Mouse (Mus musculus) limb, embryonic 11.5 days (tissue): Measurements from ENCODE around the gene Rasl2-9. TPM values are rescaled to one million over a fixed set of nuclear protein-coding genes. Genes with fewer than 3 reads are reported as not detected.

Experiments used
- ATAC-seq: fragments of 200-750 bp; cut with Nextera tagmentation; 2 replicates; pipeline ENCODE4 v1.8.0; 2017; ENCODE audit warnings: low read depth; ENCODE audit not compliant: insufficient number of reproducible peaks, low FRiP score, low TSS enrichment
- DNase-seq: peaks from one replicate; pipeline ENCODE4 v3.0.0-alpha.2; 2015; ENCODE audit warnings: low spot score
- H3K27ac ChIP-seq: fragments of 300-500 bp; sonication (generic); replicated peaks from 2 replicates; pipeline ENCODE4 v1.5.1; 2014; ENCODE audit warnings: low read depth, mild to moderate bottlenecking, low read length
- H3K27me3 ChIP-seq: fragments of 300-500 bp; sonication (generic); 2 replicates; pipeline ENCODE4 v1.6.1; 2014; ENCODE audit warnings: mild to moderate bottlenecking, low read length, mixed read lengths; ENCODE audit not compliant: control insufficient read depth, insufficient read depth
- H3K36me3 ChIP-seq: fragments of 300-500 bp; sonication (generic); 2 replicates; pipeline ENCODE4 v1.6.1; 2014; ENCODE audit warnings: mild to moderate bottlenecking, low read length, moderate library complexity, mixed read lengths; ENCODE audit not compliant: control insufficient read depth, insufficient read depth
- H3K4me1 ChIP-seq: fragments of 300-500 bp; sonication (generic); 2 replicates; pipeline ENCODE4 v1.6.1; 2014; ENCODE audit warnings: low read length, mixed read lengths; ENCODE audit not compliant: control insufficient read depth, insufficient read depth
- H3K4me2 ChIP-seq: fragments of 300-500 bp; sonication (generic); 2 replicates; pipeline ENCODE4 v1.6.1; 2014; ENCODE audit warnings: low read depth, mild to moderate bottlenecking, moderate library complexity; ENCODE audit not compliant: severe bottlenecking
- H3K4me3 ChIP-seq: fragments of 300-500 bp; sonication (generic); 2 replicates; pipeline ENCODE4 v1.5.1; 2014; ENCODE audit warnings: low read depth, low read length
- H3K9ac ChIP-seq: fragments of 300-500 bp; sonication (generic); 2 replicates; pipeline ENCODE4 v1.6.1; 2014; ENCODE audit warnings: mild to moderate bottlenecking, low read length
- H3K9me3 ChIP-seq: fragments of 300-500 bp; sonication (generic); 2 replicates; pipeline ENCODE4 v1.6.1; 2016; ENCODE audit warnings: low read length; ENCODE audit not compliant: control insufficient read depth
- WGBS: fragments of 180-500 bp; shearing (Covaris S2); extraction: QIAGEN DNeasy Blood & Tissue Kit; methylation state at CpG from one replicate; pipeline ENCODE4 v1.1.7; 2014; 5-methylcytosine and 5-hydroxymethylcytosine counted together
- polyA plus RNA-seq: library from polyadenylated mRNA; unstranded; fragments of >200 nt; fragmentation: Nextera tagmentation; extraction: Ambion mirVana; gene quantifications from 2 replicates; pipeline ENCODE4 v1.2.1, GENCODE M21; 2014

The Rasl2-9 gene
- polyA plus RNA-seq, 1 experiment from 2014 or later, result 0.29 TPM

DNA sequence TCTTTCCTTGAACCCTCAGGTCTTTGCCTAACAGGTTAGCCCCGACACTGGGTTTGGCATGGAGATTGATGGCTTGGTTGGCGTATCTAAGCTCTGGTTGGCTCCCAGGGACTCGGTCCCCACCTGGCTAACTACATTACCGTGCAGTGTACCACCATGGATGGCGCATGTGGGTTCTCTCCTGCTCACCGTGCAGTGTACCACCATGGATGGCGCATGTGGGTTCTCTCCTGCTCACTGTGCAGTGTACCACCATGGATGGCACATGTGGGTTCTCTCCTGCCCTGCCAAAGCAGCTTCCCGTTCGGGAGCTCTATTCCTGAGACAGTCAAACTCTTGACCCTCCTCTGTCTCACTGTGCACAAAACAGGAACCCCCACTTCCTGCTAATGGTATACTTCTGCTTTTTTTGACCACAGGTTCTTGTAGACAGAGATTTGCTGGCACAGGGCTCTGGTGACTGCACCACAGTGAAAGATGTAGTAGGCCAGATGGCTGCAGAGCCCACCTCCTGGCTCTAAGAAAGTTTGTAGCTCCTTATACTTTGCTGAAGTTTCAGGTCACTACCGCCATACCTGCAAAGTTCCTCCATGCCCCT is 24.6 kb downstream of the Rasl2-9 start:
- H3K27ac ChIP-seq, result no peak overlapping the region
- H3K36me3 ChIP-seq, result peaks cover 13% of the 10 kb centered on the region
- H3K27me3 ChIP-seq, result no peaks in the 10 kb centered on the region
- no peak overlapping the region for H3K4me2 ChIP-seq
- no peaks in the 10 kb centered on the region for H3K9me3 ChIP-seq
- no peaks in the 10 kb centered on the region for H3K4me1 ChIP-seq
- H3K4me3 ChIP-seq, result no peak overlapping the region
- ATAC-seq (no peak), DNase-seq (no peak)
- 89% methylated on average over 10 of the region's 10 CpGs for WGBS
- no peak overlapping the region for H3K9ac ChIP-seq

DNA sequence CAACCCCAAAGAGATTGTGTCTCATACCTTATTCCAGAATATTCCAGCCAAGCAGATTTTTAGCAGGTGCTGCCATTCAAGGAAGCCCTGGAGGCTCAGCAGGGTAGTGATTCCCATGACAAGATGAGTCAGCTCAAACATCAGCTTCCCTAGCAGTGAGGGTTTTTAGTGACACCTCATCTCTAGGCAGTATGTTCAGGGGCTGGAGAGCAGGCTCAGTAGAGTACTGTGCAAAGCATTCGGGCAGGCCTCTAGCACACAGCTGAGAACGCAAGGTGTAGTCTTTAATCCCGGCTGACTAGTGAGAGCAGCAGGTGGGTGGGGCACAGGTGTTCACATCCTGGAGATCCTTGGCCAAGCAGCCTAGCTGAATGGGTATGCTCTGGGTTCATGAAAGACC is 26.0 kb downstream of the Rasl2-9 start:
- 86% methylated on average over 3 of the region's 3 CpGs for WGBS
- ATAC-seq, result no peak
- H3K4me1 ChIP-seq, result no peaks in the 10 kb centered on the region
- H3K9ac ChIP-seq, result no peak overlapping the region
- DNase-seq, result no peak
- H3K27ac ChIP-seq, result no peak overlapping the region
- no peaks in the 10 kb centered on the region for H3K27me3 ChIP-seq
- no peaks in the 10 kb centered on the region; the same call in 1 of the 2 replicates for H3K9me3 ChIP-seq
- H3K4me2 ChIP-seq, result no peak overlapping the region
- no peak overlapping the region for H3K4me3 ChIP-seq
- H3K36me3 ChIP-seq, result peaks cover 26% of the 10 kb centered on the region

DNA sequence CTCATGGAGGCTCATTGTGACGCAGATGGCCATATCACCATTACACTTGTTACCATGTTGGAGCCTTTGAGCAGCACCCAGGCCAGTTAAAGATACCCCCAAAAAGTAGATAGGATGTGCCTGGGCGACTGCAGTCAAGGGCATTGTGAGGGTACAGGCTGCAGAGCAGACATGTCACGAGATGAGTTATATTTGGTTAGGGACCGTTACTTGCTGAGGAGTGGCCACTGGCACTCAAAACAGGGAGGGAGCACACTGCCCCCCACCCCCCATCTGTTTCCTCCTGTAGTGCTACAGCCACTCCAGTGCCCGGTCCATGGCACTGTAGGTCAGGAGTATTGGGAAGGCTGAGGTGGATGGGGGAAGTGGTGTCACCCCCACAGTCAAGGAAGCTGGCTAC is 27.0 kb downstream of the Rasl2-9 start:
- ATAC-seq, result no peak
- no peaks in the 10 kb centered on the region; the same call in 1 of the 2 replicates for H3K9me3 ChIP-seq

GRCm38 (mm10) chr7:5092831-5093510 is 32.8 kb downstream of the Rasl2-9 start:
- H3K36me3 ChIP-seq, result peaks cover 33% of the 10 kb centered on the region
- no peaks in the 10 kb centered on the region for H3K4me1 ChIP-seq
- H3K9me3 ChIP-seq, result no peaks in the 10 kb centered on the region; the same call in 1 of the 2 replicates
- H3K27ac ChIP-seq, result no peak overlapping the region
- DNase-seq (no peak), ATAC-seq (no peak)
- no peaks in the 10 kb centered on the region for H3K27me3 ChIP-seq
- no peak overlapping the region for H3K9ac ChIP-seq
- no peak overlapping the region for H3K4me3 ChIP-seq
- 86% methylated on average over 20 of the region's 21 CpGs for WGBS
- no peak overlapping the region for H3K4me2 ChIP-seq

More for the DNA sequence above, 27.0 kb downstream of the Rasl2-9 start:
- Histone ChIP-seq H3K36me3 (peaks cover 32% of the 10 kb centered on the region), H3K4me3 (no peak overlapping the region), H3K27ac (no peak overlapping the region), H3K27me3 (no peaks in the 10 kb centered on the region), H3K4me2 (no peak overlapping the region), H3K4me1 (no peaks in the 10 kb centered on the region), H3K9ac (no peak overlapping the region)
- 92% methylated on average over 5 of the region's 5 CpGs for WGBS
- DNase-seq, result no peak

GRCm38 (mm10) chr7:5092381-5092780 is 33.4 kb downstream of the Rasl2-9 start:
- Histone ChIP-seq H3K9ac (no peak overlapping the region), H3K36me3 (peaks cover 29% of the 10 kb centered on the region), H3K9me3 (no peaks in the 10 kb centered on the region; the same call in 1 of the 2 replicates), H3K27ac (no peak overlapping the region), H3K27me3 (no peaks in the 10 kb centered on the region), H3K4me1 (no peaks in the 10 kb centered on the region), H3K4me2 (no peak overlapping the region), H3K4me3 (no peak overlapping the region)
- ATAC-seq (no peak), DNase-seq (no peak)
- 82% methylated on average over 6 of the region's 6 CpGs for WGBS

DNA sequence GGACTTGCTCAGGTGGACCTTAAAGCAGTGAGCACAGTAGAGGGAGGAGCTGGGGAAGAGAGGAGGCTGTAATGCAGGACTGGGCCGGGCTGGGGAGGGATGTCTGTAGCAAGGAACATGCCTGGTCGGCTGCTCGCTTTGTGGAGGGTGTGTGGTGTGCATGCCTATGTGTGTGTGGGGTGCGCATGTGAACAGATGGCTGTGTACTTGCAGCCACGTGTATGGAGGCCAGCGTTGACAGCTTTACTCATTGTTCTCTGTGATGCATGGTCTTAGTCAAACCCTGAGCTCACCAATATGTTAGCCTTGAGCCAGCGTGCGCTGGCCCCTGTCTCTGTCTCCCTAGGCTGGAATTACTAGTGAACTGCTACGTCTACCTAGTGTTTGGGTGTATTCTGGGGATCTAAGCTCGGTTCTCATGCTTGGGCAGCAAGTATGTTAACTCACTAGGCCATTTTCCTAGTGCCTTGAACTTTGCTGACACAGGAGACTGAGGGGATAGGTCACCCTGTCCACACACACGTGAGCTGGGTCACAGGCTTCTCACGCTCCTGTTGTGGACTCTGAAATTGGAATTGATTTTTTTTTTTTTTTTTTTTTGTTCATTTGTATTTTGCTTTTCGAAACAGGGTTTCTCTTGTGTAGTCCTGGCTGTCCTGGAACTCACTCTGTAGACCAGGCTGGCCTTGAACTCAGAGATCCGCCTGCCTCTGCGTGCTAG is 34.6 kb downstream of the Rasl2-9 start:
- 91% methylated on average over 15 of the region's 15 CpGs for WGBS
- H3K4me1 ChIP-seq, result no peaks in the 10 kb centered on the region
- H3K36me3 ChIP-seq, result peaks cover 34% of the 10 kb centered on the region
- H3K27ac ChIP-seq, result no peak overlapping the region
- no peaks in the 10 kb centered on the region; the same call in 1 of the 2 replicates for H3K9me3 ChIP-seq
- no peak for DNase-seq
- no peak overlapping the region for H3K9ac ChIP-seq
- no peak overlapping the region for H3K4me2 ChIP-seq
- H3K27me3 ChIP-seq, result no peaks in the 10 kb centered on the region
- no peak for ATAC-seq
- no peak overlapping the region for H3K4me3 ChIP-seq

DNA sequence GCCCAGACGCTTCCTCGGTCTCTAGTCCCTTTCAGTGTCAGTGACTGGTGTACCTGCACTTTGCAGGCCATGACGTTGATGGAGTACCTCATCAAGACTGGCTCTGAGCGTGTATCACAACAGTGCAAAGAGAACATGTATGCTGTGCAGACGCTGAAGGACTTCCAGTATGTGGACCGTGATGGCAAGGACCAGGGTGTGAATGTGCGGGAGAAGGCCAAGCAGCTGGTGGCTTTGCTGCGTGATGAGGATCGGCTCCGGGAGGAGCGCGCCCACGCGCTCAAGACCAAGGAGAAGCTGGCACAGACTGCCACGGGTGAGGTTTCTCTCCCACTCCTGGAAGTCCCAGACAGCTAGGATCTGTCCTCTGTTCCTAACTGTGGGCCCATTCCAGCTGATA is 35.9 kb downstream of the Rasl2-9 start:
- DNase-seq (no peak), ATAC-seq (no peak)
- Histone ChIP-seq H3K27ac (no peak overlapping the region), H3K4me2 (no peak overlapping the region), H3K4me1 (no peaks in the 10 kb centered on the region), H3K9ac (no peak overlapping the region), H3K9me3 (no peaks in the 10 kb centered on the region), H3K4me3 (no peak overlapping the region), H3K27me3 (no peaks in the 10 kb centered on the region), H3K36me3 (peaks cover 23% of the 10 kb centered on the region)
- WGBS, result 95% methylated on average over 15 of the region's 15 CpGs

DNA sequence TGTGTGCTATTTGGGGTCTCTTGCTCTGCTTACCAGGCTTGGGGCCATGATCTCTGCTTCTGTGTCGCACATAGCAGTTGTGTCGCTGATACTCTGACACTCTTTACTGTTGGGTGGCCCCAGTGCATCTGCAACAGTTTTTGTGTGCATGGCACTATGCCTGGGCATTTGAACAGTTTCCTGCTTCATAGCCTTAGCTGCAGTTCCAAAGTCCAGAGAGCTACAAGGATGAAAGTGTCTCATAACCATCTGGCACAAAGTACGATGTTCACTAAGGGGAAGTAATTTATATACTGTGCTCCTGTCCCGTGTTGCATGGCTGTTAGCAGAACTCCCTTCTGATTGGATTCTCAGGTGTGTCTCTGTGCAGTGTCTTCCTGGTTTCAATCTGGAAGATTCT is 37.9 kb downstream of the Rasl2-9 start:
- Histone ChIP-seq H3K27me3 (no peaks in the 10 kb centered on the region), H3K27ac (no peak overlapping the region), H3K4me3 (no peak overlapping the region), H3K4me2 (no peak overlapping the region), H3K4me1 (no peaks in the 10 kb centered on the region), H3K9me3 (no peaks in the 10 kb centered on the region), H3K9ac (no peak overlapping the region), H3K36me3 (peaks cover 20% of the 10 kb centered on the region; the same call in 1 of the 2 replicates)
- ATAC-seq (no peak), DNase-seq (no peak)
- 84% methylated on average over 4 of the region's 4 CpGs for WGBS
